Mouse (Mus musculus) MEL (cell line): ENCODE measurements around the gene Rcn1.

Experiments
- CTCF ChIP-seq, 3 experiments: IDR thresholded peaks in 2 of 3; conservative IDR thresholded peaks in 1 of 3; 2 replicates each; pipeline ENCODE4 v1.5.1; 2011 to 2012; ENCODE audit warnings: low read length in 3 of 3, low read depth in 2 of 3, mild to moderate bottlenecking in 2 of 3, improper control_type of control experiment in 1 of 3, inconsistent platforms in 1 of 3, mixed read lengths in 1 of 3, moderate library complexity in 1 of 3; ENCODE audit not compliant: control insufficient read depth in 1 of 3, insufficient read depth in 1 of 3, poor library complexity in 1 of 3, severe bottlenecking in 1 of 3
- ELF1 ChIP-seq: IDR thresholded peaks from 2 replicates; pipeline ENCODE4 v1.6.1; 2014; ENCODE audit warnings: low read depth, mild to moderate bottlenecking, inconsistent platforms, low read length, improper control_type of control experiment, moderate library complexity
- EP300 ChIP-seq, 2 experiments: IDR thresholded peaks; 2 replicates each; pipeline ENCODE4 v1.6.1; 2011; ENCODE audit warnings: improper control_type of control experiment in 2 of 2, low read length in 2 of 2, low read depth in 1 of 2, mild to moderate bottlenecking in 1 of 2
- ETS1 ChIP-seq: IDR thresholded peaks from 2 replicates; pipeline ENCODE4 v1.6.1; 2012; ENCODE audit warnings: low read depth, mild to moderate bottlenecking, inconsistent platforms, low read length, improper control_type of control experiment, moderate library complexity
- MYC ChIP-seq: IDR thresholded peaks from 2 replicates; pipeline ENCODE4 v1.6.1; 2011; ENCODE audit warnings: low read depth, mild to moderate bottlenecking, low read length, improper control_type of control experiment, moderate library complexity
- POLR2A ChIP-seq, 2 experiments: IDR thresholded peaks; 2 replicates each; pipeline ENCODE4 v1.6.1; 2011 to 2012; ENCODE audit warnings: low read length in 2 of 2, mild to moderate bottlenecking in 2 of 2, control low read depth in 1 of 2, improper control_type of control experiment in 1 of 2, low read depth in 1 of 2, moderate library complexity in 1 of 2; ENCODE audit not compliant: control insufficient read depth in 1 of 2, insufficient read depth in 1 of 2, poor library complexity in 1 of 2
- ZNF384 ChIP-seq: IDR thresholded peaks from 2 replicates; pipeline ENCODE4 v1.6.1; 2012; ENCODE audit warnings: low read depth, mild to moderate bottlenecking, inconsistent platforms, low read length, improper control_type of control experiment

DNA sequence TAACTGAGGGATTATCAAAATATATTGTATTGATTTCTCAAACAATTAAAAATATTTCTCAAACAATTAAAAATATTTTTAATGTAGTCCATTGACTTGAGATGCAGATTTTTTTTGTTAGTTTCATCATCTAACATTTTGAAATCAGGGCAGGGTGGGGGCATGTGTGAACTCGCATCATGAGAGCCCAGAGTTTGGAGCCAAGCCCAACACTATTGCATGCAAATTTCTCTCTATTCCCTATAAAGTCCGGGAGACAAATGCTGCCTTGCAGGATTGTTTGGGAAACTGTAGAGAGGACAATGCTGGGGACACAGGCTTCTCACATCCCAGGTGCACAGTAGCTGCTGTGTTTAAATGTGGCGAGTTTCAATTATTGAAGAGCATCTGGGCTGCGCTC is 23.4 kb downstream of the Rcn1 start:
- TF ChIP-seq ZNF384 = no peak
- TF ChIP-seq CTCF (IDR thresholded peaks at IDR 0.05 in 2 of 3, conservative IDR thresholded peaks at IDR 0.05 in 1 of 3; ENCODE audit: control insufficient read depth in 1 of 3, insufficient read depth in 1 of 3, low read depth in 2 of 3, low read length in 3 of 3, poor library complexity in 1 of 3, severe bottlenecking in 1 of 3) = no peak
- TF ChIP-seq POLR2A (IDR thresholded peaks at IDR 0.05; ENCODE audit: control insufficient read depth in 1 of 2, insufficient read depth in 1 of 2, low read depth in 1 of 2, low read length in 2 of 2, poor library complexity in 1 of 2) = no peak
- no peak for TF ChIP-seq ETS1
- TF ChIP-seq ELF1 = no peak
- no peak for TF ChIP-seq MYC
- no peak for TF ChIP-seq EP300 (IDR thresholded peaks at IDR 0.05; ENCODE audit: low read depth in 1 of 2, low read length in 2 of 2)
